Mouse (Mus musculus) kidney, embryonic 16.5 days (tissue): ENCODE measurements at regions not wholly inside any gene's neighbourhood (a gene's known extent, or its start where the extent isn't known, plus 50 kb on each side); places are given as distances from the start of the nearest gene placed in this dataset.

Source experiments
- ATAC-seq: fragments of 200-750 bp; cut with Nextera tagmentation; 2 replicates; pipeline ENCODE4 v1.8.0; 2017; ENCODE audit warnings: moderate TSS enrichment; ENCODE audit not compliant: low FRiP score, low TSS enrichment
- H3K27ac ChIP-seq: fragments of 300-500 bp; sonication (generic); 2 replicates; pipeline ENCODE4 v1.5.1; 2014; ENCODE audit warnings: low read length
- H3K27me3 ChIP-seq: fragments of 300-500 bp; sonication (generic); 2 replicates; pipeline ENCODE4 v1.6.1; 2014; ENCODE audit warnings: low read length, control low read depth, mixed read lengths; ENCODE audit not compliant: insufficient read depth
- H3K36me3 ChIP-seq: fragments of 300-500 bp; sonication (generic); 2 replicates; pipeline ENCODE4 v1.6.1; 2014; ENCODE audit warnings: low read length, control low read depth, mixed read lengths; ENCODE audit not compliant: insufficient read depth
- H3K4me1 ChIP-seq: fragments of 300-500 bp; sonication (generic); 2 replicates; pipeline ENCODE4 v1.6.1; 2014; ENCODE audit warnings: low read length, control low read depth, mixed read lengths; ENCODE audit not compliant: insufficient read depth
- H3K4me2 ChIP-seq: fragments of 300-500 bp; sonication (generic); replicated peaks from 2 replicates; pipeline ENCODE4 v1.6.1; 2014; ENCODE audit warnings: low read depth, low read length
- H3K4me3 ChIP-seq: fragments of 300-500 bp; sonication (generic); 2 replicates; pipeline ENCODE4 v1.5.1; 2014; ENCODE audit warnings: mild to moderate bottlenecking, low read length
- H3K9ac ChIP-seq: fragments of 300-500 bp; sonication (generic); replicated peaks from 2 replicates; pipeline ENCODE4 v1.6.1; 2014; ENCODE audit warnings: low read length
- H3K9me3 ChIP-seq: fragments of 300-500 bp; sonication (generic); 2 replicates; pipeline ENCODE4 v1.6.1; 2016; ENCODE audit warnings: low read length, control low read depth
- WGBS: fragments of 180-500 bp; shearing (Covaris S2); extraction: QIAGEN DNeasy Blood & Tissue Kit; methylation state at CpG from one replicate; pipeline ENCODE4 v1.1.7; 2014; 5-methylcytosine and 5-hydroxymethylcytosine counted together

GRCm38 (mm10) chr5:46488140-46488942, 630.9 kb upstream of the Lcorl start:
- no peak overlapping the region for H3K27ac ChIP-seq
- no peak for ATAC-seq
- WGBS: 57% methylated on average over 6 of the region's 6 CpGs

GRCm38 (mm10) chr5:46486740-46487326, 629.4 kb upstream of the Lcorl start:
- 13% methylated on average over 1 of the region's 1 CpGs for WGBS
- Histone ChIP-seq H3K27ac (no peak overlapping the region), H3K27me3 (no peaks in the 10 kb centered on the region), H3K9ac (no peak overlapping the region), H3K36me3 (no peaks in the 10 kb centered on the region), H3K4me3 (no peak overlapping the region), H3K4me2 (no peak overlapping the region), H3K4me1 (no peaks in the 10 kb centered on the region), H3K9me3 (no peaks in the 10 kb centered on the region)
- no peak for ATAC-seq

More at GRCm38 (mm10) chr5:46488140-46488942, 630.9 kb upstream of the Lcorl start:
- no peaks in the 10 kb centered on the region for H3K36me3 ChIP-seq
- H3K4me3 ChIP-seq: no peak overlapping the region
- H3K9ac ChIP-seq: no peak overlapping the region
- H3K4me2 ChIP-seq: no peak overlapping the region
- H3K9me3 ChIP-seq: no peaks in the 10 kb centered on the region
- H3K4me1 ChIP-seq: no peaks in the 10 kb centered on the region
- H3K27me3 ChIP-seq: no peaks in the 10 kb centered on the region

- Histone ChIP-seq H3K36me3 (no peaks in the 10 kb centered on the region), H3K4me1 (no peaks in the 10 kb centered on the region), H3K4me2 (no peak overlapping the region), H3K4me3 (no peak overlapping the region), H3K9me3 (no peaks in the 10 kb centered on the region), H3K9ac (no peak overlapping the region), H3K27me3 (no peaks in the 10 kb centered on the region), H3K27ac (no peak overlapping the region)
- no peak for ATAC-seq
- WGBS: 85% methylated on average over 3 of the region's 3 CpGs
Observed at GRCm38 (mm10) chr5:46456356-46456755, 598.9 kb upstream of the Lcorl start.

GRCm38 (mm10) chr5:46448274-46448673, 590.9 kb upstream of the Lcorl start:
- no peak for ATAC-seq
- 68% methylated on average over 4 of the region's 4 CpGs for WGBS
- Histone ChIP-seq H3K4me3 (no peak overlapping the region), H3K4me2 (no peak overlapping the region), H3K4me1 (peaks cover 14% of the 10 kb centered on the region), H3K27ac (no peak overlapping the region), H3K36me3 (no peaks in the 10 kb centered on the region), H3K9me3 (no peaks in the 10 kb centered on the region), H3K27me3 (no peaks in the 10 kb centered on the region), H3K9ac (no peak overlapping the region)

- Histone ChIP-seq H3K27ac (peak overlapping the region; percentile 34; the same call in 1 of the 2 replicates), H3K36me3 (no peaks in the 10 kb centered on the region), H3K4me3 (no peak overlapping the region), H3K9me3 (no peaks in the 10 kb centered on the region), H3K9ac (peak overlapping the region; percentile 23; the same call in 1 of the 2 replicates), H3K4me2 (peak overlapping the region; percentile 24), H3K27me3 (no peaks in the 10 kb centered on the region), H3K4me1 (peaks cover 14% of the 10 kb centered on the region)
- WGBS: 18% methylated on average over 3 of the region's 3 CpGs
- ATAC-seq: peak; percentile 78; the same call in 1 of the 2 replicates
Observed at GRCm38 (mm10) chr5:46445844-46446243, 588.4 kb upstream of the Lcorl start.

GRCm38 (mm10) chr5:46445122-46445521, 587.7 kb upstream of the Lcorl start:
- H3K4me1 ChIP-seq: peaks cover 14% of the 10 kb centered on the region
- no peak for ATAC-seq
- no peaks in the 10 kb centered on the region for H3K36me3 ChIP-seq
- peak overlapping the region; percentile 24; the same call in 1 of the 2 replicates for H3K4me2 ChIP-seq
- H3K27me3 ChIP-seq: no peaks in the 10 kb centered on the region
- no peak overlapping the region for H3K9ac ChIP-seq
- no peak overlapping the region for H3K27ac ChIP-seq
- no peaks in the 10 kb centered on the region for H3K9me3 ChIP-seq
- no peak overlapping the region for H3K4me3 ChIP-seq
- 24% methylated on average over 7 of the region's 7 CpGs for WGBS

- no peak overlapping the region for H3K27ac ChIP-seq
- H3K27me3 ChIP-seq: no peaks in the 10 kb centered on the region
- WGBS: 9% methylated on average over 12 of the region's 12 CpGs
- no peak for ATAC-seq
- peaks cover 14% of the 10 kb centered on the region for H3K4me1 ChIP-seq
- no peaks in the 10 kb centered on the region for H3K9me3 ChIP-seq
- H3K4me2 ChIP-seq: 0 out of 2 replicates have a peak overlapping the region, but pooled peaks have one; percentile 27
- no peaks in the 10 kb centered on the region for H3K36me3 ChIP-seq
- H3K4me3 ChIP-seq: no peak overlapping the region
- H3K9ac ChIP-seq: no peak overlapping the region
Observed at GRCm38 (mm10) chr5:46443805-46444340, 586.5 kb upstream of the Lcorl start.

GRCm38 (mm10) chr5:46442600-46443248, 585.3 kb upstream of the Lcorl start:
- no peak; the same call in 1 of the 2 replicates for ATAC-seq
- Histone ChIP-seq H3K36me3 (no peaks in the 10 kb centered on the region), H3K27me3 (no peaks in the 10 kb centered on the region), H3K4me3 (no peak overlapping the region), H3K4me2 (no peak overlapping the region), H3K9me3 (no peaks in the 10 kb centered on the region), H3K27ac (no peak overlapping the region), H3K4me1 (peaks cover 14% of the 10 kb centered on the region), H3K9ac (no peak overlapping the region)
- WGBS: 83% methylated on average over 6 of the region's 6 CpGs

- ATAC-seq: no peak
Observed at GRCm38 (mm10) chr5:46441716-46442115, 584.3 kb upstream of the Lcorl start.

More at GRCm38 (mm10) chr5:46441716-46442115, 584.3 kb upstream of the Lcorl start:
- Histone ChIP-seq H3K9me3 (no peaks in the 10 kb centered on the region), H3K27me3 (no peaks in the 10 kb centered on the region), H3K4me2 (no peak overlapping the region), H3K9ac (no peak overlapping the region), H3K4me1 (peaks cover 14% of the 10 kb centered on the region), H3K27ac (no peak overlapping the region), H3K36me3 (no peaks in the 10 kb centered on the region), H3K4me3 (no peak overlapping the region)
